Mouse (Mus musculus) left cerebral cortex, postnatal 4 days (tissue): ENCODE measurements at regions not wholly inside any gene's neighbourhood (a gene's known extent, or its start where the extent isn't known, plus 50 kb on each side); places are given as distances from the start of the nearest gene placed in this dataset.

Source experiments
- DNase-seq: peaks from one replicate; pipeline ENCODE4 v3.0.0-alpha.2; 2022
- intact Hi-C: fragments of 180-260 bp; cut with DNase I; formaldehyde crosslinking; loops from one replicate; pipeline ENCODE4 v1.15.1; 2025

DNA sequence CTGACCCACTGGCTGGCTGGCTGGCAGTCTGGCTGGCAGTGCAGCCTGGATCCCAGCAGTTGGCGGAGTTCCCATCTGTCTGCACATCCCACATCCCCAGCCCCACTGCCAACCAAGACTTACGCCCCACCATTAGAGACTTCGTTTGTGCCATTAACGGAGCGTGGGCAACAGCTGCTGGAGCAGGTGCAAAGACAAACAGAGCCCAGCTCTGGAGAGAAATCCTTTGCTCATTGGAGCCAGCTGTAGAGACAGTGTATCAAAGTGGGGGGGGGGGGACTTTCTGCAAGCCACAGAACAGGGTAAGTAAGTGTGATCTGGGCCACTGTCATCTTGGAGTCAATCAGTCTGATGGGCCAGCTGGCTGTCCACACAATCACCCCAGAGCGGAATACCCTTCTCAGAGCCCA lies 52.3 kb downstream of the Rplp1 start:
- peak; percentile 95 for DNase-seq
- intact Hi-C loops = no loop called here

DNA sequence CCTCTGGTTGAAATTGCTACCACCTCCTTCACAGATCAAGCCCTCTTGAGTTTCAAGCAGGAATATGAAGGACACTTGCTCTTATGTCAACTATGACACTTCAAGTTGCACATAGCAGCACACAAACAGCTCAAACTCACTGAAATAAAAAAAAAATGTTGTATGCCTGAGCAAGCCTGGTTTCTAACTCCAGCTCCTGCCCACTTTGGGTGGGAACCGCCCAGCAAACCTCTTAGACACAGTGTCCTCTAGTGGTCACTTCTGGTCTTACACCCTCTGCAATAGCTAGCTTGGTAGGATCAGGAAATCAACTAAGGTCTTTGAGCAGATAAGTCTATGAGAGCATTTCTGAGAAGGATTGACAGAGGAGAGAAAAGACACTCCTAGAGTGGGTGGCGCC lies 54.2 kb downstream of the Rplp1 start:
- intact Hi-C loops = no loop called here
- DNase-seq = peak; percentile 66

DNA sequence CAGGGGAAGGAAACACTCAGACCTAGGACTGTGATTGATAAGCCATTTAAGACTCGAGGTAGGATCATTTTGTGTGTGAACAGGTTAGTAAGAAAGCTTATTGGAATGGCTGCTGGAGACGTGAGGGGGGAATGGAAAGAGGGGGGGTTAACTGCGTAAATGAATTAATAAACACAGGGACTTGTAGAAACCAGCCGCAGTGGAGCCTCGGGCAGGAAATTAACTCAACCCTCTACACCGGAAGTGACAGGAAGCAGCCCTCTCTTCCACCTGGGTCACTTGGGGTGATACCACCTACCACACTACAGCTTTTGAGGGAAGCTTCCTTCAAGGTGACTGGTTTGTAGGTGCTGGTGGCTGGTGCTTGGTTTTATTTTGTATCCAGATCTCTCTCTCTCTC lies 54.9 kb downstream of the Rplp1 start:
- intact Hi-C loops = no loop called here
- no peak for DNase-seq

DNA sequence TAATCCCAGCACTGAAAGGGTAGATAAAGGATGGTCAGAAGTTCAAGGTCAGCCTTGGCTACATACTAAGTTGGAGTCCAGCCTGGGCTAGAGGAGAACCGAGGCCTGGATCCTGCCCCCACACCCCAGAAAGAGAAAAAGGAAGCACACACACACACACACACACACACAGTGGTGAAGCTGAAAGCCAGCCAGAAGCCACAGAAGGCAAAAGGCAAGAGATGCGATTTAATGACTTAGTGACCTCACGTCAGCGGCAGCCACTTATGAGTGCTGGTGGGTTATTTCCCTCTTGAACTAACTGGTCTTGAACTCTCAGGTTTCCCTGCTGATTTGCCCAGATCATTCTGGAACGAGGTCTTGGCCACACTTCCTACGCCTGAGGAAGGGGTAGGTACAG lies 56.5 kb downstream of the Rplp1 start:
- DNase-seq = no peak
- intact Hi-C loops = no loop called here

DNA sequence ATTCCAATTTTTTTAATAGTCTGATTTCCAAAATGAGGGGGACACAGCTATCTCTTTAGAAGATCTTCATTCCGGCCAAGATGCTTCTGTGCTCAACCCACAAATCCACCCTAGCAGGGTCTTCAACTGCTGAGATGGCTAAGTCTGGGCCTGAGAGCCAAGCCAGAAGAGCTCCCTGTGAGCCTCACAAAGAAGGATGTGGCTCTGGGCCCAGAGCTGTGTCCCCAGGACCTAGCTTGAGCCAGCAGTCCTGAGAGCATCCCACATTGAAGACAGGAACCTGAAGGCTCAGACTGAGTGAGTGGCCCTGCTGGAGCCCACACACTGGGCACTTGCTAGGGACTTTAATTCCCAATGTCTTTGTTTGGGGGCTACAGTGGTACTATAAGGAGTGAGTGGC lies 57.7 kb downstream of the Rplp1 start:
- DNase-seq = peak; percentile 37
- intact Hi-C loops = no loop called here

DNA sequence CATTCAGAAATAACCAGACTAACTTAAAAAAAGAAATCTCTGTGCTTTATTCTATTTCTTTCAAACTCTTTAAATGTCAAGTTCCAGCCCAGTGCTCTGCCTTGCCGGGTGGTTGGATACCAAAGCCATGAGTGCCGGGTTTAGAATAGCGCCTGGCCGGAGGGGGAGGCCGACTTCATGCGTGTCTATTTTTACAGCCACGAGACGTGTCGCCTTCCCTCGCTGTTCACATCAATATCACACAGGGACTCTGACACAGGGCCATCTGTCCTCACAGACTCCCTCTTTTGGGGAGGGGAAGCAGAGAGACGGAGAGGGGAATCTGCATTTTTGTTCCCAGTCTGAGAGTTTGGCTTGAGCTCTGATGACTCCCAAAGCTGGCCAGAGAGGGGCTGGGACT lies 58.7 kb downstream of the Rplp1 start:
- peak; percentile 24 for DNase-seq
- intact Hi-C loops = no loop called here

DNA sequence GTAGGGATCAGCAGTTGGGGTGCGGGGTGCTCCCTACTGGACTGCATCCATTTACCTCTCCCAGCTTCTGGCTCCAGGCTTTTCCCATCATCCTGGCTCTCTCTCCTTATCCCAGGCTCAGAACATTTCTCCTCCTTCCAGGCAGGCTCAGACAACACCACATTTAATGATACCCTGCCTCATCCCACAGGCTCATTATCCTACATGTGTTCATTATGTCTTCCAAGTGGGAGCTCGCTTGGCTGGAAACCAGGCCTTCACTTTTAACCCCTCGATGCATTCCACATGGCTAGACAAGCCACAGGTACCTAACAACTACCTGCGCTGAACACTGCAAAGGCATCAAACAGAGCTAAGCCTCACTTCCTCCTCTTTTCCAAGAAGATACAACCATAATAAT lies 60.5 kb downstream of the Rplp1 start:
- intact Hi-C loops = no loop called here
- no peak for DNase-seq

DNA sequence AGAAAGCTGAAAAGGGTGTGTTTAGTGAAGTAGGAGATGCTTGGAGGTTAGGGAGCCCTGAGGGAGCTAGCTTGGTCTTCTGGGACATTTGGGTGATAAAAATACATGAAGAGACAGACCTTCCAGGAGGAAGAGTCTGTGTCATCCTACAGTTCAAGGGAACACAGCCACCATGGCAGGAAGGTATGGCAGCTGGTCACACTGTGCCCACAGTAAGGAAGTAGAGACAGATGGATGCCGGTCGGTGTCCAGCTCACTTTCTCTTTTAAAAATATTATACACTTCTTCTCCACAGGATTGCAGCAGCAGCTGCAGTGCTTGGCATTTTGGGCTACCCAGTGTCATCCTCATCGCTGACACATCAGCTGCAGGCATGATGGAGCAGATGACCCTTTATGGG lies 63.0 kb downstream of the Rplp1 start:
- intact Hi-C loops = no loop called here
- no peak for DNase-seq

DNA sequence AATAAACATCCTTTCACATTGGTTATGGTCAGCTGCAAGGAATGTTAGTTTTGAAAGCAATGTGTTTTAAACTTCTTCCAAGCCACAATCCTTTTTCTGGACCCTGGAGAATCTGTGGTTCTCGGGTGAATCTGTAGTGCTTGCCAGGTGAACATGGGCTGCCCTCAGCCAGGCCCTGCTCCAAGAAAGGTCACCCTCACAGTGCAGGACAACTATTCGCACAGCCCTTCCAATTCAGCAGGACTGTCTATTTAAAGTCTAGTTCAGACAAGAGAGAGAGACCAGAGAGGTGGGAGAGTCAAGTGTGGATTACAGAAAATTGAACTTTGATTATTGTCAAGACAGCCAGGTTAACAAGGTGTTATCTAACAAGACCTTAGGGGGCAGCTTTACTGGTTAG lies 65.9 kb downstream of the Rplp1 start:
- DNase-seq = no peak
- intact Hi-C loops = no loop called here

DNA sequence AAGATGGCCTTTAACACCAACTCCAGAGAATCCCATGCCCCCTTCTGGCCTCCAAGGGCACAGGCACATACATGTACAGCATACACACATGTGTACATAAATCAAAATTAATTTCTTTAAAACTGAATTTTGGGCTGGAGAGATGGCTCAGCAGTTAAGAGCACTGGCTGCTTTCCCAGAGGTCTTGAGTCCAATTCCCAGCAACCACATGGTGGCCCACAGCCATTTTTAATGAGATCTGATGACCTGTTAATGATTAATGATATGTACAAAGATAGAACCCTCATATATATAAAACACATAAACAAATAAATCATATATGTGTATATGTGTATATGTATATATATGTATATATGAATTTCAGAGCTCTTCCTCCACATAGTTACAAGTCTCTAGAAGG lies 66.8 kb downstream of the Rplp1 start:
- no peak for DNase-seq
- intact Hi-C loops = no loop called here

DNA sequence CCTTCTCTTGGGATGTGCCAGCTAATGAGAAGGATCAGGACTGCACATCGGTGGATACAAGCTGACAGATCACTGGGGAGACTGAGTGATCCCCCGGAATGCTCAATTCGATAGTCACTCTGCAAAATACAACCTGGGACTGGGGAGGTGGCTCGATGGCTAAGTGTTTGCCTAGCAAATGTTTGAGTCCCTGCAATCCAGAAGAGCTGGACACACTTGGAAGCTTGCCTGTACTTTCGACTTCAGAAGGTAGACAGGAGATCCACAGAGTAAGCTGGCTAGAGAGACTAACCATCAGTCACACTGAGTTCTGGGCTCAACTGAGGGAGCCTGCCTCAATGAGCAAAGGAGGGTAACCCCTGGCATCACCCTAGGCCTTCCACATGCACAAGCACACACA lies 69.7 kb downstream of the Rplp1 start:
- intact Hi-C loops = no loop called here

DNA sequence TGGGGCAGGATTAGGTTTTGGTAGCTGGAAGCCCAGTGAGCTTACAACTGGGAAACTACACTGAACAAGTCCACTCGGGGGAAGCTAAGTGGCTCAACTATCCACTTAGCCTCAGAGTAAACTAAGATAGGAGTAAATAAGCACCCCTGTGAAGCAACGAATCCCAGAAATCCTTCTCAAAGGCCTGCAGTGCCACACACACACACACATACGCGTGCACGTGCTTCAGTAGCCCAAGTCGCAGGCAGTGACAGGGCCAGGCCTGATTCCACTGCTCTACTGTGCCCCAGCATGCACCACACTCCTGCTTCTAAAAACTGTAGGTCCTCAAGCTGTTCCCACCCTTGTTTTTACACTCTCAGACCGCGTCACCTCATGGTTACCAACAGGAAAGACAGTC lies 70.2 kb downstream of the Rplp1 start:
- intact Hi-C loops = no loop called here
- DNase-seq = no peak

More for the DNA sequence above, 69.7 kb downstream of the Rplp1 start:
- DNase-seq = no peak

DNA sequence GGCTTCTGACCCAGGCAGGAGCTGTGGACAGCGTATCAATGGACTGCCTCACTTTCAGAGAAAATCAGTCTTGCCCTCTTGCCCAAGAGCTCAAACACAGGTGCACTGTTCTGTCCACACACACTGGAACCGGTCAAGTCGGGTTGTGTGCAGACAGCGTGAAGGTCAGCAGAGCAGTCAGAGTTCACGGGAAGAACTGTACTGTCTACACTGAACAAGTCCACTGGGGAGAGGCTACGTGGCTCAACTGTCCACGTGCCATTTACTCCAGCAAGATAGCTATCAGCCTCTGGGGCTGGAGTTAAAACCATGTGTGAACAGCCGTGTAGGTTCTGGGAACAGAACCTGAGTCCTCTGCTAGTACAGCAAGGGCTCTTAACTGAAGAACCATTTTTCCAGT lies 70.8 kb downstream of the Rplp1 start:
- intact Hi-C loops = no loop called here
- no peak for DNase-seq

DNA sequence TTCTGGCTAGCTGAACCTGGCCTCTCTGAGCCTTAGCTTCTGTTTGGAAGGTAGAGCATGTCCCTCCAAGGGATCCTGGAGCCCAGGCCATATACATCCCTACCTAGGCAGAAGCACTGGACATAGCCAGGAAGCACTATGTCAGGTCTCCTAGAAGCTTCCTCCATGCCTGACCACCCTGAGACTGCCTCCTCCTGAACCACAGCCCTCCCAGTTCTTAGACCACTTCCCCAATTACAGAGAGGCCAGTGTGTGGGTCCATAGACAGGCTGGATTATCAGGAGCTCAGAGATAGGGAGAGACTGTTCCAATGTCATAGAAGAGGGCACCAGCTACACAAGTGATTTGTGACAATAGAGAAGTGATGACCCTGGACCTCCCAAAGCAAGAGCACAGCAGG lies 72.0 kb downstream of the Rplp1 start:
- no peak for DNase-seq
- intact Hi-C loops = no loop called here

DNA sequence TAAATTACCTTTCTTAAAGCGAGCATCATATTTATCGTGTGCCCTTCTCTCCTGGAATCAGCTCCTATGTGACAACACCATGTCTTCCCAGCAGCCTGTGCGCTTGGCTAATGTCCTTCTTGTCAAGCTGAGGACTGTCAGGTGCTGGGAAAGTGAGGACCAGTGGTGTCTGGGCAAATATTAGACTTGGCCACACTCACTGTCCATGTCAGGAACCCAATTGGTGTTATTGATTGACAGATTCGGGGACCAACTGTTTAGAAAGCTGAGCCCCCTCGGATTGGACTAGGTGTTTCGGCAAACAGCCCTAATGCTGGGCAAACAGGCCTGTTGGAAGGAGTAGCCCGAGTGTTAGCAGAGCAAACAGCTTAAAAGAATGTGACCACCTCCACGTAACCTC lies 73.1 kb downstream of the Rplp1 start:
- no peak for DNase-seq
- intact Hi-C loops = no loop called here

DNA sequence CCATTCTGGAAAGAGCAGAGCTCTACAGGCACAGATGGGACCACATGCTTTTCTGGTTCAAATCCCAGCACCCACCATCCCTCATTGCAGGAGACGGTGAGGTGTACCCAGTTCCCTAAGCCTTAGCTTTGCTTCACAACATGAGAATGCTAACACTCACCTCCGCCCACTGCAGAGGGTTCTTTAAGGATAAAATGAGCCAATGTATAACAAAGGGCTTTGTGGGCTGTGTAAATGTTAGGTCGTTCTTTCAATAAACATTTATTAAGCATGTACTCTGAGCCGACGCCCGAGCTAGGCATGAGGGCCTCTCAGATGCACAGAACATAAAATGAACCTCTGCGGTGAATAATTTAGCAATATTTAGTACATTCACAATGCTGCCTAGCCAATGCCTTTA lies 74.0 kb downstream of the Rplp1 start:
- intact Hi-C loops = no loop called here
- no peak for DNase-seq

DNA sequence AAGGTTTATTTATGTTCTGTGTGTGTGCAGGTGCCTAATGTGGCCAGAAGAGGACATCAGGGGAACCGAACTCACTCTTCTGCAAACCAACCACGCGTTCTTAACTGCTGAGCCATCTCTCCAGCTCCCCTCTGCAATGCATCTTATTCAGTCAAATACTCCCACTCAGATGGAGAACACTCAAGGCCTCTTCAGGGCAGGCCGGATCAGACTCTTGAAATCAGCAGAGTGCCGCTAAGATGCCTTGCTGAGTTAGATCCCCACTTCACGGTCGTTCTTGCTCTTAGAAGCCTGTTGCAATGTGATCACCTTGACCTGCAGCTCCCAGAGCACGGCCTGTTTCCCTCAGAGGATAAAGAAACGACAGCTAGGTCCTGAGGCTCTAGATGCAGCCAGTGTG lies 81.1 kb downstream of the Rplp1 start:
- no peak for DNase-seq
- intact Hi-C loops = no loop called here

DNA sequence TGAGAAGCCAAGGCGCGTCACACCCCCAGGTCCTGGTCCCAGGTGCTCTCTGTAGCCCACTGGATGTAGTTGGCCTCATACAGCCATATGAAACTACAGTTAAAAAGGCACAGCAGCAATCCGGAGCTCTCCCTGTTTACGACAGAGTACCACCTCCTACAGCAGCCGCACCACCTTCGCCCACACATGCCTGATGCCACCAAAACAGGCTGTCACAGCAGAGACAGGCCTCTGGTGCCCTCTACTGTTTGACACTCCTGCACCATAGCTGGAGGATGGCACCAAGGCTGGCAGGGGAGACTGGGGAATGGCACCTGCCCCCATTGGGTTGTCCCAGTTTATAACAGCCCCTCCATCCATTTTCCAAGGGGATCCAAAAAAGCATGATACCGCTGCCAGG lies 84.1 kb downstream of the Rplp1 start:
- intact Hi-C loops = no loop called here
- DNase-seq = peak; percentile 87

DNA sequence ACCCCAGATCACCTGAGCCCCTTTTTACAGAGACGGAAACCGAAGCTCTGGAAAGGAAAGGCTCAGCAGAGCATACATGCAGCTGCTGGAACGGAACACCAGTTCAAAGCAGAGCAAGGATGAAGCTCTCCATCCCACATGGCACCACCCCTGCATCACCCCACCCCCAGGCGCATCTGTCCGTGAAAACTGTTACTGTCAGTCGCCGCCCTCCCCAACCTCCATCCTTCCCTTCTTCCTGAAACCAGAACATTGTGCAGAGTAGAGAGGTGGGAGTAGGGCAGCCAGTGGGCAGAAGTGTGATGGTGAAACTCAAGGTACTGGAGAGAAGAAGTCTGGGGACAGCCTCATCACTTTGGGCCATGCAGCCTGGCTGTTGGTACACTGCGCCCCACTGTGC lies 84.6 kb downstream of the Rplp1 start:
- DNase-seq = no peak
- intact Hi-C loops = no loop called here

DNA sequence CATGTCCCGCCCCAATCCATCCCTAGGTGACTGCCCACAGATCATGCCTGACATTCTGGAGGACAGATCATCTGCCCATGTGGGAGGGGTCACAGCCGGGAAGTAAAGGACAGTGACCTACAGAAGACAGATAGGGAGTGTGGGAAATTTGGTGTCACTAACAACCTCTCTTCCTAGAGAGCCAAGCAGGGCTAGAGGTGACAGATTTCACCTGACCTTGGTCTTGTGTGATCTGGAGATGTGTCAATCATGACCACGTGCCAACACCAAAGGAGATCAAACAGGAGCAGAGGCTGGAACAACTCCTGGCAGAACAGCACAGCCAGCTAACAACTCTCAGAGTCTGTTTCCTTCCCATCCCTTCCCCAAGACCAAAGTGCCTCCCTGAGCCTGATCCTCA lies 85.0 kb downstream of the Rplp1 start:
- intact Hi-C loops = no loop called here
- DNase-seq = no peak

DNA sequence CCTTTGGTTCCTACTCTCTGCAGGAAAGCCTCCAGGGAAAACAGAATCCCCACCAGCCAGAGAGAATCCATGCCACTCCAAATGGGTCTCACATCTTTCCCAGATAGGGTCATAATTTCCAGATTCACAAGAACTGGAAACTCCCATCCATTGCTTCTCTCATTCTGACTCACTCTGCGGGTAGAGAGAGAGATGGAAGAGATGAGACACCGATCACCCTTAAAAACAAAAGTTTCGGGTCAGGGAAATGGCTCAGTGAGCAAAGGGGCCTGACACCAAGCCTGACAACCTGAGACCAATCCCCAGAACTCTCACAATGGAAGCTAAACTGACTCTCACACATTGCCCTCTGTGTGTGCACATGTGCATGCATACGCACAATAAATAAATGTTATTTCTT lies 86.6 kb downstream of the Rplp1 start:
- intact Hi-C loops = no loop called here
- DNase-seq = no peak

DNA sequence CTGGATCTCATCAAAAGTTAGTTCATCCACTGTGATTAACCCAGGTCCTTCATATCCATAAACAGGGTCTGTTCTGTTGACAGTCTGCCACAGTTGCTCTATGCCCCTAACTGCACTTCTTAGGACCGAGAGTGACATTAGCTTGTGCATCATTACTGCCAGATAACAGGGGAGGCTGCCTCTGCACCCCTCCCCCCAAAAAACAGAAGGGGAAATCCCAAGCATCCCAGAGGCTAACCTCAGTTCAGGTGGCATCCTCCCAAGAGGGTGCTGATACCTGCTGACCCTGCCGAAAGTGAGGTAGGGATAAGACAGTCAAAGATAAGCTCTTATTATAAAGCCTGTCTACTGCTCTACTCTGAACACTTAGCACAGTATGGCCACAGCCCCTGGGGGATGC lies 87.3 kb downstream of the Rplp1 start:
- intact Hi-C loops = no loop called here
- no peak for DNase-seq

DNA sequence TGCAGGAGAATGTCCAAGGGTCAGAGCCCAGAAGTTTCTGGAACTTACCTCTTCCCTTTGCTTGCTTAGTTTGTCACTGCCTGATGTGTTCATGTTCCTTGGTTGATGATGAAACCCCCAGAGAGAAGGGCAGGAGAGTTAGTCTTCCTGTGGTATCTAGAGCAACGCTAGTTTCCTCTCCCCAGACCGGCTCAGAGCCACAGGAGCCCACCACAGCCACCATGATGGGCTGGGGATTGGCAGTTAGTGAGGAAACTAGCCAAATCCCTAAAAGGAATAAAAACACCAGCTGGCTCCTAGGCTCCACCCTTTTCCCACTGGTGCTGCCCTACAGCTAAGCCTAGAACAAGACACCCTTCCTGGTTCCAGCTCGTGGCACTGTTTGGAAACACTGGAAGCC lies 87.9 kb downstream of the Rplp1 start:
- intact Hi-C loops = no loop called here
- no peak for DNase-seq

DNA sequence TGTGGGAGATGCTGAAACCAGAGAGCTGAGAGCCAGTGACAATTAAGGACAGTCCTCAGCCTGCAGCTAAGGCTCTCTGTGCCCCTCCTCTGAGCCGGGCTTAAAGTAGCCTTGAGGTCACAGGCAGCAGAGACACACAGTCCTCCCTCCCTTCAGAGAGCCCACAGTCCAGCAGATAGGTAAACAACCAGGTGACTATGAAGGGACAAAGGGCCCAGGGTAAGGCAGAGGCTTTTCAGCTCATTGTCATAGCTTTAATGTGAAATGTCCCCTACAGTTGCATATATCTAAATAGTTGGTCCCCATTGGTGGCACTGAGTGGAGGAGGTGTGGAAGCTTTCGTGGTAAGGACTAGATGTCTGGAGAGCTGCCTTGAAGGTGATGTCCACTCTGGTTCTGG lies 88.5 kb downstream of the Rplp1 start:
- intact Hi-C loops = no loop called here
- DNase-seq = no peak
